Mouse (Mus musculus) left cerebral cortex, postnatal 36 days (tissue): ENCODE results near the gene Sarm1. TPM values are rescaled to one million over a fixed set of nuclear protein-coding genes. Genes with fewer than 3 reads are reported as not detected.
A peak's percentile ranks its signal among the peaks of the same experiment; 100 is the strongest.
"Not testable (repeated sequence)": the region's sequence is repeated elsewhere in the genome, so short reads cannot be mapped to it uniquely, and the experiment has no call there.

Source experiments
- DNase-seq, 2 experiments: peaks; one replicate each; pipeline ENCODE4 v3.0.0; 2021 to 2022; ENCODE audit warnings: low spot score in 2 of 2, mixed read lengths in 1 of 2
- intact Hi-C: fragments of 180-260 bp; cut with DNase I; formaldehyde crosslinking; loops from one replicate; pipeline ENCODE4 v1.15.1; 2025
- total RNA-seq, 2 experiments: library from RNA; stranded (reverse); gene quantifications; 2 replicates each; pipeline ENCODE4 v1.2.3; 2021

Sarm1 gene
- 10 to 100 TPM; 33.7 to 34.1 TPM for total RNA-seq

- intact Hi-C loops: no loop called here
- DNase-seq: peak; percentile 92 to 94
These were observed at the start of gene Sarm1 for GRCm38 (mm10) chr11:78497544-78498522. Gene Sarm1 (minus strand): TSS chr11:78497754.

DNA sequence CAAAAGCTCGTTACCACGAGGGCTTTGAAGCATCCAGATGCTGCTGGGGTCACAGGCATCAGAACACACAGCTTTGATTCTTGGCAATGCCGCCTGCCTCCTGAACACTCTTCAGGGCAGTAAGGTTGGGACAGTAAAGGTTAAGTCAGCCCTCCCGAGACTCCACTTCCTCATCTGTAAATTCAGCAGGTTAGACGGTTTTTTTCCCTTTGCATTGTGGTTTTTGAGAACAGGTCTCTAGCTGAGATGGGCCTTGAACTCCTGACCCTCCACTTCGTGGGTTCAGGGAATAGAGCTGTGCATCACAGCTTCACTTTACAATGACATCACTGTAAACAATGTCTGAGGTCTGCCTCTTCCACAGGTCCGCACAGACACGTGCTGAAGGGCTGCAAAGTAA, 47.6 kb upstream of the Sarm1 start:
- DNase-seq: peak in 1 of 2 experiments; percentile 2
- intact Hi-C loops: loop anchor here (2.0 kb wide), 1 partner anchor 412 kb away; no protein-coding TSS in a partner anchor

- peak in 1 of 2 experiments; percentile 4 for DNase-seq
- intact Hi-C loops: loop anchor here (2.0 kb wide), 1 partner anchor 412 kb away; no protein-coding TSS in a partner anchor
These were observed 47.0 kb upstream of the Sarm1 start for GRCm38 (mm10) chr11:78544449-78545111.

DNA sequence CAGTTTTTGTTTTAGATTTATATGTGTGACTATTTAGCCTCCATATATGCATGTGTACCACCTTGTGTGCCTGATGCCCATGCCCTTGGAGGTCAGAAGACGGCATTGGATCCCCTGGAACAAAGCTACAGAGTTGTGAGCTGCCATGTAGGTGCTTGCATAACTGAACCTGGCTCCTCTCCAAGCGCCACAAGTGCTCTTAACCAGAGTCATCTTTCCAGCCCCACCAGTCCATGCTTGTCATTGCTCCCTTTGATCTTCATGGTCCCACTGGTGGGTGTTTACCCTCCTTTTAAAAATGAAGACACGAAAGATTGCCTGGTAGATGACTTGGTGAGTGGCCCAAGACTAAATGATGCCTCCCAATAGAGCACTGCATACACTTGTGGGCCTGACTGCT, 42.8 kb upstream of the Sarm1 start:
- intact Hi-C loops: no loop called here
- DNase-seq: no peak

DNA sequence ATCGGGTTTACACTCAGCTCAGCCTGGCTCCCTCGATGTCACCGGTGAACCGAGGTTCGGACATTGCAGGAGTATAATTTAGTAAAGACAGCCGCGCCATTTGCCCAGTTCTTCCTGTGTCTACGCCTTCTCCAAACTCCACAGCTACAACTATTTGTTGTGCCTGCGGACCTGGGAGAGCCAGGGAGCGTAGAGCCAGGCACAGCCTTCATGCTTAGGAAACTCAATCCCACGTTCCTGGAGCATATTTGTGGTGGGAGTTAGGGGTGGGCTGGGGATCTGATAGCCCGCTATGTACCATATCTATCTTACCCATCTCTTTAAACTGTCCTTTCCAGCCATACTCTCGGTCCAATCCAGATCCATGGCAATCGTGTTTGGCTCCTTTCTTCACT, 39.1 kb upstream of the Sarm1 start:
- intact Hi-C loops: loop anchor here (1.0 to 2.0 kb wide), 2 partner anchors 14 to 24 kb away; partner anchors contain the start of genes Poldip2, Tmem199 and Tmem97
- no peak for DNase-seq

- peak; percentile 97 to 98 for DNase-seq
- intact Hi-C loops: loop anchor here (1.0 to 2.0 kb wide), 2 partner anchors 14 to 23 kb away; partner anchors contain the start of genes Poldip2, Tmem199 and Tmem97
These were observed 38.6 kb upstream of the Sarm1 start, which contains the start of the genes Tnfaip1 and Ift20 for GRCm38 (mm10) chr11:78536080-78536689. Gene Tnfaip1 (minus strand): TSS chr11:78536332. Gene Ift20 (plus strand): TSS chr11:78536361.

DNA sequence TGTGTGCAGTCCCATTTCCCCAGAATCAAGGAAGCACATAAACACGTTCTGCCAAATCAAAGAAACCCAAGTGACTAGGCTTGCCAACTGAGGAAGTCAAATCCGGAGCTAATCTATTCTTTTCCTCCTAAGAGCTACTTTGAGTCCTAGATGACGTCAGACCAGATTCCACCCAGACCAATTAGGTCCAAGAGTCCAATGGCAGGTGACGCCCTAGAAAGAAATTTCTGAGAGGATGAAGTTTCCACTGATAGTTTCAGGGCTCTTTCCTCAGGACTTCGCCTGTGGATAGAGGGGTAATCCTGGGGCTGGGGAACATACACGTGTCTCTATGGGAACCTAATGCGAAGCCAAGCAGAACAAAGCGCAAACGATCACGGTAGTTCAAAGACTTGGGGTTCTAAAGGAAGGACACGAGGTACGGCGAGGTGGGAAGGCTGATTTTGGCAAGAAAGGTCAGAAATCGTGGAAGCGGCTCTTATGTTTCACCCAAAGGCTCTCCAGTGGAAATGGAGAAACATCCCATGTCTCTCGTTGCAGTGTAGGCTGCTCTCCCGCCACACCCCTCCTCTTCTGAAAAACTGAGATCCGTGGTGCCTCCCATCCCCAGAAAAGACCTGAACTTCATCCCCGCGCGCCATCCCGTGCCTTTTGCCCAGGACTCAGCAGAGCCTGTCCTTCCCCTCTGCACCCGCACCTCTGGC, 38.0 kb upstream of the Sarm1 start:
- no peak for DNase-seq
- intact Hi-C loops: loop anchor here (1.0 to 2.0 kb wide), 2 partner anchors 15 to 23 kb away; partner anchors contain the start of genes Poldip2, Tmem199 and Tmem97

- DNase-seq: no peak
- intact Hi-C loops: no loop called here
These were observed 37.0 kb upstream of the Sarm1 start for GRCm38 (mm10) chr11:78534516-78534915.

DNA sequence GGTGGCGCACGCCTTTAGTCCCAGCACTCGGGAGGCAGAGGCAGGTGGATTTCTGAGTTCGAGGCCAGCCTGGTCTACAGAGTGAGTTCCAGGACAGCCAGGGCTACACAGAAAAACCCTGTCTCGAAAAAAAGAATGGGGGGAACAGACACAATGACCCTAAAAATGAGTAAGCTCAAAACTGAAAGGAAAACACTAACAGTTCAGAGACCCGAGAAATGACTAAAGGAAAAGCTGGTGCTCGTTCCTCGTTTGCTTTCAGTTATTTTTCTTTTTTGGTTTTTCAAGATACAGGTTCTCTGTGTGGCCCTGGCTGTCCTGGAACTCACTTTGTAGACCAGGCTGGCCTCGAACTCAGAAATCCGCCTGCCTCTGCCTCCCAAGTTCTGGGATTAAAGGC, 34.0 kb upstream of the Sarm1 start:
- intact Hi-C loops, DNase-seq: not testable (repeated sequence)

- intact Hi-C loops: no loop called here
- DNase-seq: no peak
These were observed 33.5 kb upstream of the Sarm1 start for GRCm38 (mm10) chr11:78531046-78531445.

DNA sequence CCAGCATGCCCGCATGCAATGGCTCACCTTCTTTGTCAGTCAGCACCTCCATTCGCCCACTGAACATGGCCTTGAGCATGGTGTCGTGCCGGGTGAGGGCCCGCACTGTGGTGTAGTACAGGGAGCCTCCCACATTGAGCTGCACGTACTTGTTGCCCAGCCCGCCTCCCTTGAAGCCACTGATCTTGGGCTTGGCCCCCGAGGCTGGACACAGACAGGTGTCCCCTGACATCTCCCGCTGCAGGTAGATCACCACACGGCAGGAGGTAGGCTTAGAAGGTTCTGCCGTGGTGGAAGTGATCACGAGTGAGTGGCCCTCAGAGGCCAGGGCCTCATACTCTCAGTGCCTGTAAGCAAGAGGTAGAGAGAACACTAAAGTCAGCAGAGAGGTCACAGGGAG, 32.4 kb upstream of the Sarm1 start:
- intact Hi-C loops: no loop called here
- no peak for DNase-seq

GRCm38 (mm10) chr11:78528714-78529113, 31.2 kb upstream of the Sarm1 start:
- intact Hi-C loops: no loop called here
- no peak for DNase-seq

- intact Hi-C loops: no loop called here
- DNase-seq: no peak
These were observed 27.3 kb upstream of the Sarm1 start for GRCm38 (mm10) chr11:78524838-78525237.

DNA sequence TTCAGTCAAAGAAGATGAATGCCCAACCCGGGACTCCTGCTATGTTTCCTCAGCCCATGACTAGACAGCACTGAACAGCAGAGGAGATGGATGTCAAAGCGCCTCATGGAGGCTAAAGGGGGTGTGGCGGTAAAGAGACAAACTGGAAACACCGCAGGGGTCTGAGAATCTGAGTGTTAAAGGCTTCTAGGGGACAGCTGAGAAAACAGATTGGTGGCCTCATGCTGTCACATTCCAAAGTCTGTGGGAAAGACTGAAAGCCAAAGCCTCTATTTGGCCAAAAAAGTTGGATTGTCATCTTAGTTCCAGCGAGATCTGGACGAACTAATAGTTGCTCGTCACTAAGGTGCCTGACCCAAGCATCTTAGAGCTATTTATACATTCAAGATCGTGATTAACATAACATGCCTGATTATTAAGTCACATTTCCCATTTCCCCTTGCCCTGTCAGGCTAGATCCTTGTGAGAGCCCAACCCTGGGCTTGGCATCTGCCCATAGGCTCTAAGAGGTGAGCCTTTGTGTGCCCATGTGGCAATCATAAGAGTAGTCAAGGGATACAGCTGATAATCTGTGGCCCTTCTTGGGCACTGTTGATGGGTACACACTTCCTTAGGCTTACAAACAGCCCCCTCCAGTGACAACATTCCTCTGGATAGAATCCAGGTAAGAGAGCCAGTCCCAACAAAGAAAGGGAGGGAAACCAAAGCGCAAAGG, 25.8 kb upstream of the Sarm1 start:
- intact Hi-C loops: no loop called here
- DNase-seq: no peak

GRCm38 (mm10) chr11:78522481-78522997, 25.0 kb upstream of the Sarm1 start:
- intact Hi-C loops: no loop called here
- DNase-seq: no peak

- DNase-seq: no peak
- intact Hi-C loops: no loop called here
These were observed 24.3 kb upstream of the Sarm1 start for GRCm38 (mm10) chr11:78521880-78522279.

- intact Hi-C loops: no loop called here
- no peak for DNase-seq
These were observed 21.4 kb upstream of the Sarm1 start for GRCm38 (mm10) chr11:78518931-78519330.

DNA sequence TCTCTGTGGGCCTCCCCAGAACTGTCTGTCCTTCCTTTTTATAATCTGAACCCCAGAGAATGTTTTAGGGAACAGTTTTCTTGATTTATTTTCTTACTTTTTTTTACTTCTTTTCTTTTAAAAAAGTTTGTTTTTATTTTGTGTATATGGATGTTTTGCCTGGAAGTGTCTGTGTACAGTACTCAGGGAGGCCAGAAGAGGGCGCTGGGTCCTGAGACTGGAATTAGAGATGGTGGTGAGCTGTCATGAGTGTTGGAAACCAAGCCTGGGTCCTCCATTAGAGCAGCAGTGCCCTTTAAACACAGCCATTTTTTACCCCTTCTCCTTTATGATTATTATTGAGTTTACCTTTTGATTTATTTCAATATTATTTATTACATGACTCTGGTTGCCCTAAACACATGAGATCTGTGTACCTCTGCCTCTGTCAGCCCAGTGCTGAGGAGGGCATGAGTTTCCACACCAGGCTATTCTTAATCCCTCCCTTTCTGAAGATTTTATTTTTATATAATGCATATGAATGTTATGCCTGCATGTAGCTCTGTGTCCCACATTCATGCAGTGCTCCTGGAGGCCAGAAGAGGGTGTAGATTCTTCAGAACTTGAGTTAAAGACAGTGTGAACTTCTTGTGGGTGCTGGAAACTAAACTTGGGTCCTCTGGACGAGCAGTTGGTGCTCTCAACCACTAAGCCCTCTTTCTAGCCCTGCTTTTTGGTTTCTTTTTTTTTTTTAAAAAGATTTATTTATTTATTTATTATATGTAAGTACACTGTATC, 18.2 kb upstream of the Sarm1 start:
- DNase-seq: no peak
- intact Hi-C loops: no loop called here
